Mouse (Mus musculus): Measurements from ENCODE around the gene Mterf2. TPM values are rescaled to one million over a fixed set of nuclear protein-coding genes. Genes with fewer than 3 reads are reported as not detected.

The Mterf2 gene
- polyA plus RNA-seq (2017; shearing (Covaris generic)), result 10 to 100 TPM; 19.3 to 20.2 TPM

GRCm38 (mm10) chr10:85127395-85128287 lies at the start of gene Mterf2:
Gene Mterf2, minus strand, starts transcription at chr10:85128027.
- peak; percentile 99 for ATAC-seq

GRCm38 (mm10) chr10:85176640-85177039 lies 48.8 kb upstream of the Mterf2 start:
- no peak for ATAC-seq

- ATAC-seq, result no peak
Observed at GRCm38 (mm10) chr10:85165306-85165705, 37.5 kb upstream of the Mterf2 start.

- no peak for ATAC-seq
Observed at GRCm38 (mm10) chr10:85164791-85165190, 37.0 kb upstream of the Mterf2 start.

- ATAC-seq, result peak; percentile 91
Observed at GRCm38 (mm10) chr10:85161745-85162351, 34.0 kb upstream of the Mterf2 start.

GRCm38 (mm10) chr10:85159989-85160619 lies 32.3 kb upstream of the Mterf2 start:
- no peak for ATAC-seq

- no peak for ATAC-seq
Observed at GRCm38 (mm10) chr10:85157451-85157850, 29.6 kb upstream of the Mterf2 start.

GRCm38 (mm10) chr10:85154195-85154594 lies 26.4 kb upstream of the Mterf2 start:
- ATAC-seq, result peak; percentile 86

GRCm38 (mm10) chr10:85149226-85149625 lies 21.4 kb upstream of the Mterf2 start:
- no peak for ATAC-seq

- no peak for ATAC-seq
Observed at GRCm38 (mm10) chr10:85146282-85146681, 18.5 kb upstream of the Mterf2 start.

- ATAC-seq, result no peak
Observed at GRCm38 (mm10) chr10:85141465-85141864, 13.6 kb upstream of the Mterf2 start.

GRCm38 (mm10) chr10:85136573-85136972 lies 8.7 kb upstream of the Mterf2 start:
- ATAC-seq, result no peak

- ATAC-seq, result peak; percentile 16
Observed at GRCm38 (mm10) chr10:85128453-85128852, 626 bp upstream of the Mterf2 start.

GRCm38 (mm10) chr10:85125184-85125583 lies 2.6 kb downstream of the Mterf2 start:
- ATAC-seq, result no peak

GRCm38 (mm10) chr10:85114409-85114808 lies 13.4 kb downstream of the Mterf2 start:
- no peak for ATAC-seq

- ATAC-seq, result peak; percentile 16
Observed at GRCm38 (mm10) chr10:85103085-85103885, 24.5 kb downstream of the Mterf2 start.

GRCm38 (mm10) chr10:85102247-85103084 lies 25.4 kb downstream of the Mterf2 start, which contains the start of the genes Fhl4 and Tmem263:
Gene Fhl4, minus strand, starts transcription at chr10:85102495.
Gene Tmem263, plus strand, starts transcription at chr10:85102627.
- peak; percentile 67 for ATAC-seq

- no peak for ATAC-seq
Observed at GRCm38 (mm10) chr10:85101841-85102240, 26.0 kb downstream of the Mterf2 start.

GRCm38 (mm10) chr10:85071605-85072152 lies 56.1 kb downstream of the Mterf2 start:
- ATAC-seq, result no peak

All from activated CD4-positive, CD25-positive, alpha-beta regulatory T cell, adult 4 months (primary cell).